Mouse (Mus musculus) v-Abl transformed pro-B cells (cell line): ENCODE measurements around the gene Dnah2.
"Not testable (repeated sequence)": the region's sequence is repeated elsewhere in the genome, so short reads cannot be mapped to it uniquely, and the experiment has no call there.

ENCODE experiments used
- in situ Hi-C, 2 experiments: fragments of 400-800 bp; cut with MboI; formaldehyde crosslinking; loops; one replicate each; pipeline ENCODE4 v1.15.1; 2025; ENCODE audit not compliant: unreplicated experiment in 2 of 2

Gene Dnah2

GRCm38 (mm10) chr11:69565131-69565530 is 16.2 kb upstream of the Dnah2 start:
- in situ Hi-C loops = no loop called here

- in situ Hi-C loops = no loop called here
These were observed 15.5 kb upstream of the Dnah2 start for GRCm38 (mm10) chr11:69564391-69564790.

- in situ Hi-C loops = no loop called here
These were observed 14.5 kb upstream of the Dnah2 start for GRCm38 (mm10) chr11:69563373-69563772.

GRCm38 (mm10) chr11:69560896-69561854 is 12.3 kb upstream of the Dnah2 start:
- in situ Hi-C loops = no loop called here

- in situ Hi-C loops = no loop called here
These were observed 11.2 kb upstream of the Dnah2 start, which contains the start of gene Efnb3 for GRCm38 (mm10) chr11:69559851-69560765. TSS of gene Efnb3 (minus strand) at chr11:69560205.

- in situ Hi-C loops = no loop called here
These were observed 10.3 kb upstream of the Dnah2 start for GRCm38 (mm10) chr11:69559183-69559582.

- in situ Hi-C loops = no loop called here
These were observed 9.8 kb upstream of the Dnah2 start for GRCm38 (mm10) chr11:69558756-69559155.

- in situ Hi-C loops = no loop called here
These were observed 8.6 kb upstream of the Dnah2 start for GRCm38 (mm10) chr11:69557381-69557958.

GRCm38 (mm10) chr11:69554539-69555140 is 5.7 kb upstream of the Dnah2 start:
- in situ Hi-C loops = no loop called here

GRCm38 (mm10) chr11:69553341-69553721 is 4.4 kb upstream of the Dnah2 start:
- in situ Hi-C loops = no loop called here

- in situ Hi-C loops = no loop called here
These were observed 3.9 kb upstream of the Dnah2 start for GRCm38 (mm10) chr11:69552622-69553340.

GRCm38 (mm10) chr11:69551310-69551709 is 2.4 kb upstream of the Dnah2 start:
- in situ Hi-C loops = no loop called here

GRCm38 (mm10) chr11:69547071-69547470 is 1.8 kb downstream of the Dnah2 start:
- in situ Hi-C loops = no loop called here

- in situ Hi-C loops = no loop called here
These were observed 2.4 kb downstream of the Dnah2 start for GRCm38 (mm10) chr11:69546423-69547053.

- in situ Hi-C loops = no loop called here
These were observed 3.0 kb downstream of the Dnah2 start for GRCm38 (mm10) chr11:69545957-69546356.

- in situ Hi-C loops = no loop called here
These were observed 5.3 kb downstream of the Dnah2 start for GRCm38 (mm10) chr11:69543598-69543997.

- in situ Hi-C loops = not testable (repeated sequence)
These were observed 7.2 kb downstream of the Dnah2 start for GRCm38 (mm10) chr11:69541741-69542140.

GRCm38 (mm10) chr11:69540700-69541099 is 8.2 kb downstream of the Dnah2 start:
- in situ Hi-C loops = no loop called here

GRCm38 (mm10) chr11:69534990-69535389 is 13.9 kb downstream of the Dnah2 start:
- in situ Hi-C loops = loop anchor here in 1 of 2 experiments (5.0 kb wide), 1 partner anchor 87 kb away; the partner anchor contains the start of gene Sat2
